Mouse (Mus musculus): Measurements from ENCODE around the gene Pdx1. TPM values are rescaled to one million over a fixed set of nuclear protein-coding genes. Genes with fewer than 3 reads are reported as not detected.
A peak's percentile ranks its signal among the peaks of the same experiment; 100 is the strongest.

Pdx1 gene
- polyA plus RNA-seq, 1 experiment from 2014 or later = not detected

GRCm38 (mm10) chr5:147305856-147306637, 36.3 kb downstream of the Pdx1 start:
- under 1% methylated on average over 48 of the region's 58 CpGs for WGBS
- Histone ChIP-seq H3K9me3 (no peaks in the 10 kb centered on the region), H3K4me3 (0 out of 2 replicates have a peak overlapping the region, but pooled peaks have one; percentile 5), H3K9ac (no peak overlapping the region), H3K36me3 (no peaks in the 10 kb centered on the region), H3K4me2 (no peak overlapping the region), H3K27me3 (peaks cover 100% of the 10 kb centered on the region), H3K4me1 (replicated peaks) (peaks cover 16% of the 10 kb centered on the region), H3K27ac (no peak overlapping the region)
- ATAC-seq (ENCODE audit: low FRiP score) = no peak

GRCm38 (mm10) chr5:147306638-147307397, 37.1 kb downstream of the Pdx1 start, which contains the start of gene Cdx2:
TSS of gene Cdx2 (minus strand) at chr5:147307270.
- H3K4me2 ChIP-seq = no peak within 1 kb of the TSS
- ATAC-seq (ENCODE audit: low FRiP score) = no peak
- peaks cover 16% of the 10 kb centered on the region for H3K4me1 ChIP-seq (replicated peaks)
- H3K36me3 ChIP-seq = no peaks in the 10 kb centered on the region
- no peak within 1 kb of the TSS for H3K27ac ChIP-seq
- under 1% methylated on average over 61 of the region's 63 CpGs for WGBS
- H3K4me3 ChIP-seq = 0 out of 2 replicates have a peak within 1 kb of the TSS, but pooled peaks have one; percentile 5
- peaks cover 100% of the 10 kb centered on the region for H3K27me3 ChIP-seq
- no peak within 1 kb of the TSS for H3K9ac ChIP-seq
- H3K9me3 ChIP-seq = no peaks in the 10 kb centered on the region

DNA sequence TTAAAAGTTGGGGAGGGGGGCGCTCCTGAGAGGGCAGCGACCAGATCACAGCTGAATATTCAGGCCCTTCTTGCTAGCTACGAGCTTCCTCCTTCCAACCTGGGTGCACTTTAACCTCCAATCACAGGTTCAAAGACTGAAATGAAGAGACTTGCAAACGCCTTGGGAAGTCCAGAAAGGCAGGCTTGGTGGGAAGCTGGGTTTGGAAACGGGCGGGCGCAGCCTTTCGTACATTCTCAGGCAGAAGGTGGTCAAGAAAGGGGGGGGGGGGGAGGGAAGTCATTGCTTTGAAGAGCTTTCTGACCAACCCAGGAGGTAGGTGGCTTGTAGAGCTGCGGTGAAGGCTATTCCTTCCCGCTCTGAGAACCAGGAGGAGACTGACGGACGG, 37.6 kb downstream of the Pdx1 start:
- Histone ChIP-seq H3K9ac (no peak overlapping the region), H3K4me2 (no peak overlapping the region), H3K4me1 (replicated peaks) (peaks cover 16% of the 10 kb centered on the region), H3K4me3 (no peak overlapping the region), H3K9me3 (no peaks in the 10 kb centered on the region), H3K27me3 (peaks cover 100% of the 10 kb centered on the region), H3K36me3 (no peaks in the 10 kb centered on the region), H3K27ac (no peak overlapping the region)
- ATAC-seq (ENCODE audit: low FRiP score) = no peak
- WGBS = 1% methylated on average over 12 of the region's 12 CpGs

DNA sequence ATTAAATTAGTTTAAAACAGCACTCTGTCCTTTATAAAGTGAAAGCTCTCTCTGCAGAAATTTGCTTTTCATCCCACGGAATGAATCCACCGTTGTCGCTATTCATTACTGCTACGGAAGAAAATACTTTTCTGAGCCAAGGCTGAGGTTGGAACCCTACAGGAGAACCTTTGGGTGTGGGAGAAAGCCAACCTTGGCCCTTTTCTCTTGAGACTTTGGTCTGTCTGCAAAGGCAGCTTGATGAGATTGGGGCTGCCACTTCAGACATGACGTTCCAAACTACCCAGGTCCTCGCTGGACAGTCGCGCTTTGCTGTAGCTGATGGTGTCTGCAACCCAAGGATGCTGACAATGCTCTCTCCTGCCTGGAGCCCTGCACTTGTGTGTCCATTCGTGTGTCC, 38.7 kb downstream of the Pdx1 start:
- no peak overlapping the region for H3K4me2 ChIP-seq
- no peaks in the 10 kb centered on the region for H3K36me3 ChIP-seq
- H3K4me3 ChIP-seq = no peak overlapping the region
- no peaks in the 10 kb centered on the region for H3K9me3 ChIP-seq
- no peak overlapping the region for H3K27ac ChIP-seq
- no peak overlapping the region for H3K9ac ChIP-seq
- peaks cover 16% of the 10 kb centered on the region for H3K4me1 ChIP-seq (replicated peaks)
- no peak for ATAC-seq (ENCODE audit: low FRiP score)
- WGBS = 9% methylated on average over 9 of the region's 9 CpGs
- peaks cover 100% of the 10 kb centered on the region for H3K27me3 ChIP-seq

DNA sequence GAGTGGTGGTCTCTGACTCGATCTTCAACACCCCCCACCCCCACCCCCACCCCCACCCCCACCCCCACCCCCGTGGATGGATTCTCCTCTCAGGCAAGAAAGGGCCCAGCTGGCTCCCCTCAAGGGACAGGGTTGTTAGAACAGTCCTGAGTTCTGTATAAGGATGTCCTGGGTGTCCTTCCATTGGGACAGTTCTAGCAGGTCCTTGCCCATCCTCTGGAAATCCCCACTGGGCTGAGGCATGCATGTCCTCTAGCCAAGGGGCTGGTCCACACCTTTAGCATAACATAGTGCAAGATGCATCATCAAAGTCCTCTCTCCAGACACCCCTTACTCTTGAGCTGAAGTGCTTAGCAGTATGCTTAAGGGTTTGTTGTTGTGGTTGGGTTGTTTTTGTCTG, 40.0 kb downstream of the Pdx1 start:
- Histone ChIP-seq H3K4me2 (no peak overlapping the region), H3K36me3 (no peaks in the 10 kb centered on the region), H3K4me1 (replicated peaks) (peaks cover 11% of the 10 kb centered on the region), H3K9me3 (no peaks in the 10 kb centered on the region), H3K9ac (no peak overlapping the region), H3K27ac (no peak overlapping the region), H3K27me3 (peaks cover 100% of the 10 kb centered on the region), H3K4me3 (no peak overlapping the region)
- no peak for ATAC-seq (ENCODE audit: low FRiP score)
- WGBS = 0% methylated on average over 1 of the region's 2 CpGs

DNA sequence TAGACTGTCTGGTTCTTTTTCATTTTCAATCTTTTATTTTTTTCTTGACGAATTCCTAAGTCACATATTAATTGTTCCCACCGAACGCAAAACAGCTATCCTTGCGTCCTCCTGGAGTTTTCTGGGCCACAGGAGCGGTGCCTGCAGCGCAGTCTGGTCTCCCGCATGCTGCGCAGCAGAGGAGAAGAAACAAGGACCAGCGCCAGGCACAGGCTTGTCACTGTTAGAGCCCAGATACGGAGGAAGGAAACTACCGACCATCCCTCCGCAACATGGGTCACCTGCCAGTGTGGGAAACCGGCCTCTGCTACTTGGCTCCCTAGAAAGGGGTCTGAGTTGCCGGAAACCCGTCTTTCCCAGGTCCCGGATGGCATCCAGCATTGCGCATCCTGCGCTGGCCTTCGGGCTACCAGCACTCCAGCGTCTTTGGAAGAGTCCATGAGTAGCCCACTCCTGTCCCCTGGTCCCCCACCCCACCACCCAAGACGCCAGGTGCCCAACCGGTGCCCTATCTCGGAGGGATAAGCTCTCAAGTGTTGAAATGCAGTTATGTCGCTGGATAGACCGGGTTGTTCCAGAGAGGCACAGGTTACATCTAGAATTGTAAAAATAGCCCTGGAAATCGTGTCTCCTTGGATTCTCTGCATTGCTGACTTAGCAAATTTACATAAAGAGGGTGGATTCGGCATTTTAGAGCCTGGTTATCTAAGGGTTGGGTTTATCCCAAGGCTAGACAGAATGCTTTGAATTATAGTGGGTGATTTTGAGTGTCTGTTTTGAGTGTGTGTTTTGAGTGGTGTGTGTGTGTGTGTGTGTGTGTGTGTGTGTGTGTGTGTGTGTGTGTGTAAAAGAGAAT, 43.3 kb downstream of the Pdx1 start:
- 1% methylated on average over 27 of the region's 27 CpGs for WGBS
- Histone ChIP-seq H3K4me2 (no peak overlapping the region), H3K36me3 (no peaks in the 10 kb centered on the region), H3K27me3 (peaks cover 100% of the 10 kb centered on the region), H3K4me1 (replicated peaks) (peaks cover 7% of the 10 kb centered on the region), H3K4me3 (no peak overlapping the region), H3K9me3 (no peaks in the 10 kb centered on the region), H3K9ac (no peak overlapping the region), H3K27ac (no peak overlapping the region)
- no peak for ATAC-seq (ENCODE audit: low FRiP score)

DNA sequence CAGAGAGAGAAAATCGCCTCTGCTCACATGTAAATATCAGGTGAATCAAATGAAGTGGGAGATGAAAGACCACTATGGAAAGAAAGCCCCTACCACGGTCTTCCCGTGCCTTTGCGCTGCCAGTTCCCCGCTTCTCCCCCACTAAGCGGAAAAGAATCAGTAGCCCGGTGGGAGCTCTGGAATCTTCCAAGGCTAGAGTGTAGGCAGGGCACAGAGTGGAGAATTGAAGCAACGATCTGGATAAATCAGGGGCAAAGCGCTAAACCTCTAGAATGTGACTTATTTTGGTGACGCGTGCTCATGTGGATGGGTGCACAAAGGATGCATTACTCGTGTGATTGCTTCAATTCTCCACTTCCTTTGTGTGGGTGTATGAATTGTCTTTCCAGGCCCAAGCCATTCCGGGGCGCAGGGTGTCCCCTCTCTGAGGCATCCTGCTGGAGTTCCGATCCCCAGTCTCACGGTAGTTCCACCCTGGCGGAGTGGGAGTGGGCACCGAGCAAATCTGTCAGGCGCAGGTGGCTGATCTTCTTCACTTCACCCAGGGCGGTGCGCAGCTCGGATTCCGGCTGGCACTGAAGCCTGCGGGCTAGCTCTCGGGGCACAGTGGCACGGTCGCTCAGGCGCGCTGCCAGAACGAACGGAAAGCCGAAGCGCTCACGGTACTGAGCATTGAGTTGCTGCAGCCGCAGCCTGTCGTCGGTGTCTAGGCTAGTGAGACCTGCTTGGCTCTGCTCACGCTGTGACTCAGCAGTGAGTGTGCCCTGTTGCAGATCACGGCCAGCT, 45.1 kb downstream of the Pdx1 start:
- Histone ChIP-seq H3K27me3 (peaks cover 98% of the 10 kb centered on the region), H3K9me3 (no peaks in the 10 kb centered on the region), H3K4me1 (replicated peaks) (peaks cover 7% of the 10 kb centered on the region), H3K9ac (no peak overlapping the region), H3K27ac (no peak overlapping the region), H3K4me2 (no peak overlapping the region), H3K36me3 (no peaks in the 10 kb centered on the region), H3K4me3 (peak overlapping the region; percentile 12; the same call in 1 of the 2 replicates)
- WGBS = under 1% methylated on average over 39 of the region's 39 CpGs
- ATAC-seq (ENCODE audit: low FRiP score) = no peak

DNA sequence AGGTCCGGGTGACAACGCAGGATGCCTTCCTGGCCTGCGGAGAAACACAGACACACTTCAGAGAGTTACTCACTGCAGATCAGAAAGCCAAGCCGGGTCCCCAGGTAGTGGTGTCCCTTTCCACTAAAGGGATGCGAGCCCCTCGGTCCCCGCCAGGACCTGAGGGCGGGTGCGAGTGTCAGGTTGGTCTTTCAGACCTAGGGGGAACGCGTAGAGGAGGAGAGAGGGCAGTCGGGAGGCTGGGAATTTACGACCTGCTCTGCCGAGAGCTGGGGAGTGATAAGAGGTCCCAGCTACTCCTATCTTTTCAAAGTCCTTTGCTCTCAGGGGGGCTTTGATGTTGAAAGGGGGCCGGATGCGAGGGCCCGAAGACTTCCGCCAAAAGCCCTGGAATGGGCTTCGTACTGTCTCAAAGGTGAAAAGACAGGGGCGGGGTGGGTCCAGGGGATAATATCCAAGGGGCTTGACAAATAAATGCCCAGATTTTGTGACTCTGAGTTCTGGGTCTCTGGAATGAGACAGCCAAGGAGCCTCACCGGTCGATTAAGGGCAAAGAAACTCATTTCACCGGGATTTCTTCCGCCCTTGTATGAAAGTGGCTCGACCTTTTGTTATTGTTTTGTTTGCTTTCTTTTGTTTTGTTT, 45.8 kb downstream of the Pdx1 start:
- Histone ChIP-seq H3K9me3 (no peaks in the 10 kb centered on the region), H3K4me3 (no peak overlapping the region), H3K9ac (no peak overlapping the region), H3K4me2 (no peak overlapping the region), H3K27ac (no peak overlapping the region), H3K27me3 (peaks cover 98% of the 10 kb centered on the region), H3K4me1 (replicated peaks) (peaks cover 7% of the 10 kb centered on the region), H3K36me3 (no peaks in the 10 kb centered on the region)
- ATAC-seq (ENCODE audit: low FRiP score) = no peak
- under 1% methylated on average over 25 of the region's 25 CpGs for WGBS

DNA sequence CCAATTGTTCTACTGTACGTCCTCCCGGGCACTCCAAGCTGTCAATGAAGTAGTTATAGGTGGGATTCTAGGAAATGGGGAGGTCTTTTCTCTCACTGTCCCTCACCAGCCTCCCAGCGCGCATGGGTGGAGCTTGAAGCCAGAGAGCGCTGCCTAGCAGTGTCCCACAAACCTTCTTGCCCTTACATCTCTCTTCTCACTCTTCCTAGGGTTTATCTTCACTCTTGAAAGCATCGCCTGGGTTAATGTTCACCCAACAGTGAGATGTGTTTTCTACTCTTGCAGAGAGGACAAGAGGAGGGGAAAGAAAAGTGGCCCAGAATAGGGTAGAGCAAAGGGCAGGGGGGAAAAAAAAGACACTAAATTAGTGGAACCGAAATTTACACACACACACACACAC, 47.6 kb downstream of the Pdx1 start:
- H3K9me3 ChIP-seq = no peaks in the 10 kb centered on the region
- H3K4me3 ChIP-seq = no peak overlapping the region
- H3K27ac ChIP-seq = no peak overlapping the region
- H3K4me1 ChIP-seq (replicated peaks) = peaks cover 7% of the 10 kb centered on the region
- 3% methylated on average over 7 of the region's 7 CpGs for WGBS
- peaks cover 98% of the 10 kb centered on the region for H3K27me3 ChIP-seq
- no peaks in the 10 kb centered on the region for H3K36me3 ChIP-seq
- H3K9ac ChIP-seq = no peak overlapping the region
- ATAC-seq (ENCODE audit: low FRiP score) = no peak
- no peak overlapping the region for H3K4me2 ChIP-seq

- H3K4me3 ChIP-seq = no peak overlapping the region
- peaks cover 98% of the 10 kb centered on the region for H3K27me3 ChIP-seq
- no peak for ATAC-seq (ENCODE audit: low FRiP score)
- no peak overlapping the region for H3K4me2 ChIP-seq
- no peaks in the 10 kb centered on the region for H3K36me3 ChIP-seq
- 24% methylated on average over 7 of the region's 7 CpGs for WGBS
- H3K27ac ChIP-seq = no peak overlapping the region
- no peak overlapping the region for H3K9ac ChIP-seq
- no peaks in the 10 kb centered on the region for H3K9me3 ChIP-seq
- peaks cover 7% of the 10 kb centered on the region for H3K4me1 ChIP-seq (replicated peaks)
Observed at GRCm38 (mm10) chr5:147317991-147318390, 48.2 kb downstream of the Pdx1 start.

DNA sequence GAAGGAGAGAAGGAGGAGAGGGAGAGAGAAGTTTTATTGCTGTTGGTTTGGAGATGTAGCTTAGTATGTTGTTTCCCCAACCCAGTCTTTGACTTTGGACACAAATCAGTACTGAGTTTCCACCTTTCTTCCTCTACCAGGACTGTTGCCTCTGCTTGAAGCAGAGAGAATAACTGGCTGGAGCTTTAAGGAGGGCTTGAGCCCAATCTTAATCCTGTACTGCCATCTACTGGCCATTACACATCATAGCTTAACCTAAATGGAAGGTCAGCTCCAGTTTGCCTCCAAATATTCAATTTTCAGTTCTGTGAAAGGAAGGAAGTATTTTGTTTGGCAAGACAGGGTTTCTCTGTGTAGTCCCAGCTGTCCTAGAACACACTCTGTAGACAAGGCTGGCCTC, 49.9 kb downstream of the Pdx1 start:
- Histone ChIP-seq H3K27ac (no peak overlapping the region), H3K4me1 (replicated peaks) (peaks cover 7% of the 10 kb centered on the region), H3K4me2 (no peak overlapping the region), H3K9ac (no peak overlapping the region), H3K4me3 (no peak overlapping the region), H3K9me3 (no peaks in the 10 kb centered on the region), H3K27me3 (peaks cover 86% of the 10 kb centered on the region), H3K36me3 (no peaks in the 10 kb centered on the region)
- 0 out of 2 replicates have a peak, but pooled peaks have one; percentile 30 for ATAC-seq (ENCODE audit: low FRiP score)

Measured in hindbrain, embryonic 13.5 days (tissue).